Comparison of ENCODE assay signal across 32 mouse cellular contexts in genomic region chr14:59070056-59070455, GRCm38 (mm10).
"Had no signal": no experiment of that assay in that cellular context is flagged by ENCODE, and none has a peak within 500 bp of the region (broad histone marks: within the 10 kb centered on the region; RNA-seq: fewer than 3 reads in every experiment).

No protein-coding gene starts in this region.

- H3K9me3 ChIP-seq: limb, embryonic 10.5 days; limb, embryonic 12.5 days; limb, embryonic 13.5 days; limb, embryonic 15.5 days; liver, embryonic 12.5 days; liver, embryonic 13.5 days; liver, embryonic 15.5 days; lung, embryonic 15.5 days; megakaryocyte, embryonic 14.5 days; midbrain, embryonic 10.5 days; midbrain, embryonic 12.5 days; midbrain, embryonic 13.5 days; midbrain, embryonic 15.5 days; neural tube, embryonic 12.5 days had no signal

- H3K27me3 ChIP-seq: limb, embryonic 12.5 days; limb, embryonic 13.5 days; limb, embryonic 15.5 days; liver, embryonic 12.5 days; liver, embryonic 13.5 days; liver, embryonic 15.5 days; lung, embryonic 15.5 days; megakaryocyte, embryonic 14.5 days; midbrain, embryonic 12.5 days; midbrain, embryonic 13.5 days; midbrain, embryonic 15.5 days; neural tube, embryonic 12.5 days had no signal

- H3K4me1 ChIP-seq: limb, embryonic 12.5 days; limb, embryonic 13.5 days; limb, embryonic 15.5 days; liver, embryonic 12.5 days; liver, embryonic 13.5 days; liver, embryonic 15.5 days; lung, embryonic 15.5 days; megakaryocyte, embryonic 14.5 days; midbrain, embryonic 10.5 days; midbrain, embryonic 12.5 days; midbrain, embryonic 13.5 days; midbrain, embryonic 15.5 days; neural tube, embryonic 12.5 days had no signal

- DNase-seq: left cerebral cortex, postnatal 4 days; liver; liver, embryonic 13.5 days; liver, postnatal 0 days; lung, adult 18-20 months; lung, adult 2 months; lung, embryonic 14.5 days; lung, postnatal 10 days; lung, postnatal 14 days; lung, postnatal 36 days; lung, postnatal 4 days; midbrain, embryonic 14.5 days had no signal

- H3K4me2 ChIP-seq: limb, embryonic 12.5 days; limb, embryonic 13.5 days; limb, embryonic 15.5 days; liver, embryonic 11.5 days; liver, embryonic 12.5 days; liver, embryonic 13.5 days; liver, embryonic 15.5 days; lung, embryonic 14.5 days; lung, embryonic 15.5 days; midbrain, embryonic 11.5 days; midbrain, embryonic 12.5 days; midbrain, embryonic 13.5 days; midbrain, embryonic 15.5 days; neural tube, embryonic 12.5 days had no signal

- H3K27ac ChIP-seq: limb, embryonic 10.5 days; limb, embryonic 12.5 days; limb, embryonic 13.5 days; limb, embryonic 15.5 days; liver, embryonic 12.5 days; liver, embryonic 13.5 days; liver, embryonic 14.5 days; liver, embryonic 15.5 days; lung, embryonic 15.5 days; macrophage; midbrain, embryonic 10.5 days; midbrain, embryonic 12.5 days; midbrain, embryonic 13.5 days; midbrain, embryonic 15.5 days; neural tube, embryonic 12.5 days had no signal

- H3K4me3 ChIP-seq: limb, embryonic 10.5 days; limb, embryonic 12.5 days; limb, embryonic 13.5 days; limb, embryonic 15.5 days; liver, embryonic 12.5 days; liver, embryonic 13.5 days; liver, embryonic 15.5 days; lung, embryonic 15.5 days; megakaryocyte, embryonic 14.5 days; midbrain, embryonic 10.5 days; midbrain, embryonic 12.5 days; midbrain, embryonic 13.5 days; midbrain, embryonic 15.5 days; myocyte; neural tube, embryonic 12.5 days had no signal

- H3K9ac ChIP-seq: limb, embryonic 12.5 days; limb, embryonic 13.5 days; limb, embryonic 15.5 days; liver, embryonic 12.5 days; liver, embryonic 13.5 days; liver, embryonic 14.5 days; liver, embryonic 15.5 days; liver, postnatal 0 days; lung, embryonic 14.5 days; lung, embryonic 15.5 days; midbrain, embryonic 12.5 days; midbrain, embryonic 13.5 days; midbrain, embryonic 15.5 days; neural tube, embryonic 12.5 days had no signal

- ATAC-seq: liver, embryonic 12.5 days; liver, postnatal 0 days; lung, postnatal 0 days; midbrain, embryonic 13.5 days; midbrain, embryonic 15.5 days; midbrain, embryonic 16.5 days had no signal

- H3K36me3 ChIP-seq: limb, embryonic 10.5 days; limb, embryonic 12.5 days; limb, embryonic 13.5 days; limb, embryonic 15.5 days; liver, embryonic 12.5 days; liver, embryonic 13.5 days; liver, embryonic 15.5 days; lung, embryonic 15.5 days; midbrain, embryonic 10.5 days; midbrain, embryonic 12.5 days; midbrain, embryonic 13.5 days; midbrain, embryonic 15.5 days; neural tube, embryonic 12.5 days had no signal
